Mouse (Mus musculus): ENCODE data around the gene Gpr84.
A peak's percentile ranks its signal among the peaks of the same experiment; 100 is the strongest.

Gene Gpr84

DNA sequence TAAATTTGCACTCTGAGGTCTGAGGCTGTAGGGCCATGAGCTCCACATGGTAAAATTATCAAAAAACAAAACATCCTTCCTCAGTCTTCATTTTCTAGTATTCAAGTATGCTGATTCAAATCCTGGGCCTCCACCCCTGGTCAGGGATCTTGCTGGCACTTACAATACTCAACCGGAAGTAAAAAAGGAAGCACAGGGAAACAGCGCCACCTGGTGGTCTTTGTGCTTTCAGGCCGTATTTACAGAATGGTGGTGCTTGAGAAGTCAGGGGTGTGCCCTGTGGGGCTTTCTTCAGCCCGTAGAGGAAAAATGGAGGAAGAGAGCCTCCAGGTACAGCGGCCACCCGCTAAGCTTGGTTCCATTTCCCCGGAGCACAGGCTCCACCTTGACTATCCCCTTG, 3.3 kb downstream of the Gpr84 start:
- DNase-seq (ENCODE audit: low read depth in 2 of 2, low spot score in 2 of 2) = peak; percentile 87 to 92

DNA sequence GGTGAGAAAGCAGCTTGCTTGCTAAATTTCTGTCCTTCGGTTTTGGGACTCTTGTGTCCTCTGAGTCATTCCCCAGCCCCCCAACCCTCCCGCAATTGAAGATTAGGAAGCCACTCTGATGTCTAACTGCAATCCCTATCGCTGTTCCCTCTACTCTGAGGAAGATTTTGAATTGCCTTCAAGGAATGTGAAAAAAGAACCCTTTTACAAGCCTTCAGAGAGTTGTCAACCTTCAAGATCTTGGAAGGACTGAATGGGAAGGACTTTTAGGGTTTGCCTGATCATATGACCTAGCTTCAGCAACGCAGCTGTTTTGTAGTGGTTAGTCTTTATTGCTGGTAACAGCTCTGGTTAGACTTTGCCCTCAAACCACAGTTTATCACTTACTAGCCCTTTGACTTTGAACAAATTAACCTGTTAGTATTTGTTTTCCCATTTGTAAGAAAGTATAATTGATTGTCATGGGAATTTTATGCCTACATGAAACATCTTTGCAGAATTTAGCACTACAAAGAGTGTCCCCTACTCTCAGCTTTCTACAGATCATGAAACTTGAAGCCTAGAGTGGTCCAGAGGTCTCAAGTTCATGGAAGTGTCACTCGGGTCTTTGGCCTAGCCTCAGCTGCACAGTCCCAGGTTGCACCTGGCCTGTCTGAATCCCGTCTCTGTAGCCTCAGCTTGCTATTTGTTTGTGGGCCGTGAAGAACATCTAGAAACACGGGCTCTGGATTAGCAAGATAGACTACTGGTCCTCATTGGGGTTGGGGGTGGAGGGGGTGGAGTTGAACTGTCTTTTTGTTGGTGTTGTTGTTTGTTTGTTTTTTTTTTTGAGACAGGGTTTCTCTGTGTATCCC, 4.4 kb downstream of the Gpr84 start:
- DNase-seq (ENCODE audit: low read depth in 2 of 2, low spot score in 2 of 2) = no peak

DNA sequence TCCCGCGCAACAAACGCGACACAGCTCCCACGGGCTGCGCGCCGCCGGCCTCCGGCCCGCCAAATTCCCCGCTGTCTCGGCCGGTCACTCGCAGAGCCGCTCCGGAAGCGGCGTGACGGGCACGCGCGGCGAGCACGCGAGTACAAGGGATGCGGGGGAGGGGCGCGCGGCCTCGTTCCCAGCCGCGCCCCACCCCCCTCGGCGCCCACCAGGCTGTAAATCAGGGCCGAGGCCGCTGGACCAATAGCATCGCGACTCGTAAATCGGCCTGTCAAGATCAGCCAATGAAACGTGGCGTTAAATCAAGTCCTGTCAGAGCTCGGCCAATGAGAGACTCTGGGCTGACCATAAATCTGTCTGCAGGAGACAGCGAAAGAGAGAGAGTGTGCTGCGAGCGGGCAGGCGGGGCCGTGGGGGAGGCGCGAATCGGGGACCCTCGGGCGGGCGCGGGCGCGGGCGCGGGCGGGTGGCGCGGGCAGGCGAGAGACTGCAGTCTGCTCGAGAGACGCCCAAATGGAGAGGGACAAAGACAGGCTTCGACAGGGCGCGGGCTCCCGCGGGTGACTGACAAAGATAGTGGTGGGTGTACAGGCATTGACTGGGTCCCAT, 5.2 kb downstream of the Gpr84 start:
- peak; percentile 62 to 72 for DNase-seq (ENCODE audit: low read depth in 2 of 2, low spot score in 2 of 2)

DNA sequence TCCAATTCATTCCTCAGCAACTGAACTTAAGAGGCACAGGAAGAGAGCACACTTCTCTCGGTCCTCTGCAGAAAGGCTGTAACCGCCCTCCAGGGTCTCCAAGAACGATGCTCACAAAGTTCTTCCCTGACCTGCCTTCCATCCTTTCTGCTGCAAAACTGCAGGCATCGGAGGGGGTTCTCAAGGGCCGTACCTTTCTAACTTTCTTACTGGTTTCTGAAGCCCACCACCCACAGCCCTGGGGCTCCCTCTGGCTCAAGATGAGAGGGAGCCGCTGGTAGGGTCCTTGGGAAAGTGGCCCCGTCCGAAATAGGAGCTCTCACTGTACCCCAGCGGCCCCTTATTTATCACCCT, 5.8 kb downstream of the Gpr84 start:
- no peak for DNase-seq (ENCODE audit: low read depth in 2 of 2, low spot score in 2 of 2)

DNA sequence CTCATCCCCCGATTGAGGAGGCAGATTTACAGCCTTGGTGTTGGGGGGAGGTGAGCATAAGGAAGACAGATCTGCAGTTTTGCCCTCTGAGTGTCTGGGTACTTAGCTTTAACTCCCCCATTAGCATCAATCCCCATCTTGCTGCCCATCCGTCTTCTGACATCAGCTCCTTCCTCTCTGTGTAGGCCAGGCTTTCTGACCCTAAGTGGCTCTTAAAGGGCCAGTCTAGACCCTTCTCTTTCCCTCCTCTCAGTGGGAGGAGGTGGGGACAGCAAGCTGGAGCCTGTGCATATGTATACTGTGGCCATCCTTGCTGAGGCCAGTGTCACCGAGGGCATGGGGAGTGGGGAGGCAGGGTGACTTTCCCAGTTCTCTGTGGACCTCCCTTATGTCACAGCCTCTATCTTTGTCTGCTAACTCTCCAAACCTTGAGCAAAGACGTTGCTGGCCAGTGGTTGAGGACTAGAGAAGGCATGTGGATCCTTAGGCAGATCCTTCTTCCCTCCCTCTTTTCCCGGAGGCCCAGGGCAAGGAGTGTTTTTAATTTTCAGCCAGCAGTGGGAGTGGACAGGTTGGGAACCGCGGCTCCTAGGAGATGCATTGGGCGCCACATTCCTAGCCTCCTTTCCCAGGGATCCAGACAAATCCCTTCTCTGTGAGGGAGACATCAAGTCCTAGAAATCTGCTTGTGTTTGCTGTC, 6.3 kb downstream of the Gpr84 start:
- DNase-seq (ENCODE audit: low read depth in 2 of 2, low spot score in 2 of 2) = no peak

DNA sequence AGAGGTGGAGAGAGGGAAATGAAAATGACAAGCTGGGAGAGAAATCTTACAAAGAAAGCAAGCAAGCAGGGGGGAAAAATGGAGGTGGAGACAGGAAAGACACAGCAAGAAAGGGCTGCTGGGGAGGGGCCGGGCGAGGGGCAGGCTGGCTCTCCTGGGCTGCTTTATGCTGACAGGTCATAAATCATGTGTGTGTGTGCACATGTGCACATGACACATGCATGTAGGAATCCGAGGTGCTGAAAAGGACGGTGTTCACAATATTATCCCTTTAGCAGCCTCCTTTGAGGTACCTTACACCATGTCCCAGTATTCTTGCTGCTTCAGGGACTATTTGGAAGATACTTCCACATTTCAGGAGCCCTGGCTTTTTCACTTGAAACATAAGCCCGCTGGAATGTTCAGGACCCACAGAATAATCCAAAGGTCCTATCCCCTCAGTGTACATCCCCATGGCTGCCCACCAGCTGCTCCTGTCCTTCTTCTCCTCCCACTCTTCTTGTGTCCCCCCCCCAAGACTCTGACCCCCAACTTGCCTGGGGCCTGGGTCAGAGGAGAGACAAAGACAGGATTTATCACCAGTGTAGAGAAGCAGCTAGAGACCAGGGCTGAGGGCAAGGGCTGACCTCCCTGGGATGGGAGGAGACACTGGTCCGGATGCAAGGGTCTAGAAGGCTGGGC, 7.9 kb downstream of the Gpr84 start:
- DNase-seq (ENCODE audit: low read depth in 2 of 2, low spot score in 2 of 2) = no peak

DNA sequence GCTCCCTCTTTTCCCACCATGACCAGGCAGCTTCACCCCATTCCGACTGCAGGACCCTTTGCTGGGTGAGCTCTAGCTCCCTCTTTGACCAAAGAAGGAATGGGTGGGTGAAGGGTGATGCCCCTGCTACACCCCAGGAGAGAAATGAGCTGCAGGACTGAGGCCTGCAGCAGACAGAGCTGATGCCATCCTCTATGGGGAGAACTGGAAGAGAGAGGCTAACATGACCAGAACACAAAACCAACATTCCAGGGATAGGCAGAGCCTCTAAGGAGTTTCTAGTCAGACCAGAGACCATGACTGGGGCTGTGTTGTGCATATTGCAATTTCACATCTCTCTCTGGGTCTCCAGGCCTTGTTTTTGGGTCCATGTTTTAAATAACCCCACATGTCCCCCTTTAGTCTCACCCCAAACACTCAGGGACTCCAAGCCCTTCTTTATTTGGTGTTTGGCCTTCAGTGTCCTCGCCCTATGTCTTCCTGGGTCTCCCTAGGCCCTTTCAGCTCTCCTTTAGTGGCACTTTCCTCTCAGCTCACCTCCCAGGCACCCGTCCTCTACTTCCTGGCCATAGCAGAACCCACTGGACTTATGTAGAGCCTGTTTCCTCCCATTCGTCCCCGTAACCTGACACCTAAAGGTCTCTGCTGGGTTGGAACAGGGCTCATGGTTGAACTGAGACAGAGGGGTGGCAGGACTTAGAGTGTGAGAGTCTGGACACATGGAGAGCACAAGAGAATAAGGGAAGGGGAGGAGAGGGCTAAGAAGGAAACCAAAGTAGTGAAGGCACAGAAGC, 8.7 kb downstream of the Gpr84 start:
- no peak for DNase-seq (ENCODE audit: low read depth in 2 of 2, low spot score in 2 of 2)

DNA sequence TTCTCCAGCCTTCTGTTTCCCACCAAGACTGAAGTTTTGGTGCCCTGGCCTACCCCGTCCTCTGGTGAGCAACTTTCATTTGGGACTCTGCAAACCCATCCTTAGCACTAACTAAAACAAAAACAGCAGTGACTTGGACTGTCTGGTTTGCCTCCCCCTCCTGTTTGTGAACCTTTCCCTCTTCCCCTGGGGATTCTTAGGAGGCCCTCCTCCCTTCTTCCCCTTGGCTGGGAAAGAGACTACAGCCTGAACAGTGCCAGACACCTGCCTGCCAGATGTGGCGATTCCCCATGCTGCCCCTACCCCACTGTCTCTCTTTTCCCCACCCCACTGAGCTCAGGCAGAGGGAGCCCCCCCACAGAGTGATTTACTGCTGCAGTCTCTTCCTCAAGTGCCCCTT, 9.4 kb downstream of the Gpr84 start:
- no peak for DNase-seq (ENCODE audit: low read depth in 2 of 2, low spot score in 2 of 2)

DNA sequence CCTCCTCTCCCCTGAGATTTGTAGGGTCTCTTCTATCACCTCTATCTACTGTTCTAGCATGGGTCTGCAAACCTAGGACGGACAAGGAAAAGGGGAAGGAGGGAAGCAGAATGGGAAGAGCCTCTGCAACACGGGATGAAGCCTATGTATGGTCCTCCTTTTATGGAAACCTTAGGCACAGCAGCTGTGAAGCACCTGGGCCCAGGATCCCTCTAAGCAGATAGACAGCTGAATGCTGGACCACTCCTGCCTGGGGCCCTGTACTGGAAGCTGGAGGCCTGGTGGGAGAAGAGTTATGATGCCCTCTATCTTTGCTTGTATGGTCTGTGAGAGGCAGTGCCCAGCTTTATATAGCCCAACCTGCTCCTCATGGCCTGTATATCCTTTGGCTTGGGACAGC, 9.9 kb downstream of the Gpr84 start:
- no peak for DNase-seq (ENCODE audit: low read depth in 2 of 2, low spot score in 2 of 2)

DNA sequence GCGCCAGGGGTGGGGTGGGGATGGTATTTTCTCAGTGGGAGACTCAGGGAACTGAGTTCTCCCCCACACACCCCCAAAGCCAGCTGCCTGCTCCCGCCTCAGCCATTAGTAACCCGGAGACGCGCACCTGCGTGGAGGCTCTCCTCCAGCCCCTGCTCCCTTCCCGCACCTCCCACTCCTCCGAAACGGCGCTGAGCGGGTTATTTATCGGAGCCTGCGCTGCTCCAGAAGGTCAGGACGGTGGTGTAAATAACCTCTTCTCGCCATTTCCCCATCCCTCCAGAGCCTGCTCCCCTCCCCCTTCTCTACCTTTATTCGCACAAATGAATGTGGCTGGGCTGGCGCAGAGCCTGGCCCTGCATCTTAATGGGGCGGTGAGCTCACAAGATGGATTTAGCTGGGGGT, 10.3 kb downstream of the Gpr84 start:
- DNase-seq (ENCODE audit: low read depth in 2 of 2, low spot score in 2 of 2) = no peak

DNA sequence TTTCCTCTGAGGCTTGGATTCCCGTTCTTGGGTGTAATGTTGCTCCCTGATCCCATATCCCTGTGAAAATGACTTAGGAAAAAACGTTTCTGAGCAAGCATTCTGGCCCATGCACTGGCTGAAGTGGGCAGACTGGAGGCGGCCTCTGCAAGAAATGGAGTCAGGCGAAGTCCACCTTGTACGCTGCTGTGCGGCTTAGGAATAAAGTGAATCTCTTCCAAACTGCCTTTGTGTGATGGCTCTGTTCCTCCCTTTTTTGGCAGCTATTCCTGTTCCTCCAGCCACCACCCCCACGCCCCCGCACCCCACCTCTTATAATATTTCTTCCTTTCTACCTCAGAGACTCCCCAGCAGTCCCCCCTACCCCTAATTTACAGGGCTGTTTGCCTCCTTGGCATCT, 10.8 kb downstream of the Gpr84 start:
- no peak for DNase-seq (ENCODE audit: low read depth in 2 of 2, low spot score in 2 of 2)

DNA sequence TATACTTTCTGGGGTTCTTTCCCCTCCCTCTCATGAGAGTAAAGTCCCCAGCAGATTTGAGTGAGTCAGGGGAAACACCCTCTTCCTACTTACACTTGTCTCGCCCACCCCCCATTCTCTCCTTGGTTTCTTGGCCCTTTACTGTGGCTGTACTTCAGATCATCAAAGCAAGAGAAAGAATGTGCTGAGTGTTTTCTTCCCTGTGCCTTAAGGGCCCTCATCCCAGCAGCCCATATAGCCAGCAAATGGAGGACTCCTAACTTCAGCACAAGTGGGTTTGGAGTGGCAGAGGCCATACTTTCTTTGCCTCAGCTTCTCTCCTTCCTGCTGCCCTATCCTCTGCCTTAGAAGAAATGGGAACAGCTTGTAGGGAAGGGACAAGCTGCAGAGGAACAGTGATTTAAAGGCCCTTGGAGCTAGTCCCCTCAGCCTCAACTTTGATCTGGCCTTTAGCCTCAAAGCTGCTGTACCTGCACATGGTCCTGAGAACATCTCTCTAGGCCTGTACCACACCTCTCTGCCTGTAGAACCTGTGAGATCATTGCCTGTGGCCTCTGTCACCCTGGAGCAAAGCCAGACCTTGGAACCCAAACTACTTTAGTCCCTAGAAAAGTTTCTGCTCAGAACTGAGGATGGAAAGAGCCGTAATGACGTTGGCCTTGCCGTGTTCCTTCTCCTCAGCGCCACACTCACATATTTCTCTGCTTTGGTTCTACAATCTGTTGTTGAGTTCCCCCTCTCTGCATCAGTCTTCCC, 11.4 kb downstream of the Gpr84 start:
- DNase-seq (ENCODE audit: low read depth in 2 of 2, low spot score in 2 of 2) = no peak

DNA sequence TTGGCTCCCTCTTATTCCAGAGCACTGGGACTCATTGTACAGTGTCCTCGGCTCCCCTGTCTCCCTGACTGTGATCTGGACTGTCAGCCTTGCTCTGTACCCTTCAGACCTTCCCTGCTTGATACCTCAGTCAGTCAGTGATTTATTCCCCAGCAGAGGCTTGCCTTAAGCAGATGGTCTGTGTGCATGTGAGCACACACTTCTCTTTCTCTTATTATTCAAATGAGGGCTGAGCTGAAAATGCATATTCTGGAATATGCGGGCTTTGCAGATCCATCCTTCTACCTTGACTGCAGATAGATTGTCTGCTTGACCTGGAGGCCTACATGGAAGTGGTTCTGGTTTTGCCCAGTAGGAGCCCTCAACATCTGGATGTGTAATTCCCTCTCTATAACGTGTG, 12.4 kb downstream of the Gpr84 start:
- DNase-seq (ENCODE audit: low read depth in 2 of 2, low spot score in 2 of 2) = no peak

DNA sequence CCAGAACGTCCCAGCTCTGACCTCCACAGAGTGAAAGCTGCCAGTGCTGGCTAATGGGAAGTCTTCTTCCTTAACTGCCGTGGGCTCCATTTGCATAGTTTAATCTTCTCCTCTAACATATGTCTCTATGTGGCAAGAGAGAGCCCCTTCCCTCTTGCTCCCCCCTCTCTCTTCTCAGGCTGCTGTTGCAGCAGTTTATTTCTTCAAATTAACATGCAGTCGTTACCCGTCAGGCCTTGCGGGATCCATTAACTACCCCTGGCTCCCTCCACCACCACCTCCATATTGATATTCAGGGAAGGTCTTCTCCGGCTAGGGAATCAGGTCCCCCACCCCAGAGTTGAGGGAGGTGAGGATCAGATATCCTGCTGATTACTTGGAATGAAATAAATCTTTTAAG, 13.1 kb downstream of the Gpr84 start:
- DNase-seq (ENCODE audit: low read depth in 2 of 2, low spot score in 2 of 2) = no peak

DNA sequence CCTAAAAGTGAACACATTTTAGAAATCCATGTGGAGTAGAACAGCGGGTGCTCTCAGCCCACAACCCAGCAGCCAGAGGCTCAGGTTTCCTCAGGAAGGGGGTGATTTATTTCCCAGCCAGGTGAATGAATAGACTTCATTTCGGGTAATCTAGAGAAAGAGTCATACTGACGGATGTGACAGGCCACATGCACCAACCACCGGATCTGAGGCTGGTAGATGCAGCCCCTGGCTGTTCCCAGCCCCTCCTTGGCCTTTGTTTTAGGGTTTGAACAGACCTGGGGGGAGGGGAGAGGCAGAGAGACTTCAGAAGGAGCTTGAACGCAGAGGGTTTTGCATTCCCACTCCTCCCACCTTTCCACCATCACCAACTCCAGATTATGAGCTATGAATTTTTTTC, 14.6 kb downstream of the Gpr84 start:
- no peak for DNase-seq (ENCODE audit: low read depth in 2 of 2, low spot score in 2 of 2)

DNA sequence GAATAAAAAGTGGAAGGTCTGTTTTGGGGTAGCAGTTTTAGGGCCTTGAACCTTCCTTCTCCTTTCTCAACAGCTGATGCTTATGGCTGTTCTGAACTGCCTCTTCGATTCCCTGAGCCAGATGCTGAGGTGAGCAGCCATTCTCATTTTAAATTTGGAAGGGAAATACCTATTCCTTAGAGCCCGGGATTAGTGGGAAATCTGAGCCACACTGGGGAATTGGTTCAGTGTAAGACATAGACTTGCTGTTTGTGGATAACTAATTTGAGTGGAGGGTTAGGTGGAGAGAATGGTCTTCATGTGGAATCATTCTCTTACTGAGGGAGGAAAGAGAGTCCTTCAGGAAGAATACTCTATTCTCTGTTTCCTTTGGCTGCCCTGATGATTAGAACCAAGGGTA, 15.8 kb downstream of the Gpr84 start:
- DNase-seq (ENCODE audit: low read depth in 2 of 2, low spot score in 2 of 2) = no peak

DNA sequence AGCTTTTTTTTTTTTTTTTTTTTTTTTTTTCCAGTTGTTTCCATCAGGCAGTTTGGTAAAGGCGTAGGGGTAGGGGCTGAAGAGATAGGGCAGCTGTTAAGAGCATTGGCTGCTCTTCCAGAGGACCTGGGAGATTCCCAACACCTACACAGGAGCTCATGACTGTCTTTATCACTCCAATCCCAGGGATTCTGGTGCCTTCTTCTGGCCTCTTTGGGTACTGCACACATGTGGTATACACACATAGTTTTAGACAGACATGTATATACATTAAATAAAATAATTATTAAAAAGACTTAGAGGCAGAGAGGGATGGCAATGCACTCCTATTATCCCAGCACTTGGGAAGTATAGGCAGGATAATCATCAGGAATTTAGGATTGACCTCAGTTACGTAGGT, 17.0 kb downstream of the Gpr84 start:
- DNase-seq (ENCODE audit: low read depth in 2 of 2, low spot score in 2 of 2) = no peak

DNA sequence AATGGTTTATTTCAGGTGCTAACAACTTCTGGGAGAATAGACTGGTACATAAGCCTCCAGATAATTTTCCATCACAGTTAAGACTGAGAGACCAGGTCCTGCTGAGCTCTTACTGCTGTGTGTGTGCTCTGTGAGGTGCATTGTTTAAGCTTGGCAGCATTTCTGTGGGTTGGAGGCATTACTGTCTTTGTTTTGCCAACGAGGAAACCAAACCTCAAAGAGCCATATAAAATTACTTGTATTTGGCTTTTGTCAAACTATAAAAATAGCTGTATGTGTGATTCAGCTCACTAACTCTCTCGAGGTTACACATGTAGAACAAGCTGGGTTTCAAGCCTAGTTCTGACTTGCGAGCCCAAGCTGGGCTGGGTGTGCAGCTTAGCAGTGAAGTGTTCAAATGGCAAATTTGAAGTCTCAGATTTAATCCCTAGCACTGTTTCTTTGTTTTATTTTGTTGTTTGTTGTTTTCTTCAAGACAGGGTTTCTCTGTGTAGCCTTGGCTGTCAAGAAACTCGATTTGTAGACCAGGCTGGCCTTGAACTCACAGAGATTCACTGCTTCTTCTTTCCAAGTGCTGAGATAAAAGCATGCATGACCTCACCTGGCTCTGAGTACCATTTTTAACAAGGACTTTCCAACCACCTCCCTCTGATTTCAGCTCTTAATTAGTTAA, 17.6 kb downstream of the Gpr84 start:
- no peak for DNase-seq (ENCODE audit: low read depth in 2 of 2, low spot score in 2 of 2)

DNA sequence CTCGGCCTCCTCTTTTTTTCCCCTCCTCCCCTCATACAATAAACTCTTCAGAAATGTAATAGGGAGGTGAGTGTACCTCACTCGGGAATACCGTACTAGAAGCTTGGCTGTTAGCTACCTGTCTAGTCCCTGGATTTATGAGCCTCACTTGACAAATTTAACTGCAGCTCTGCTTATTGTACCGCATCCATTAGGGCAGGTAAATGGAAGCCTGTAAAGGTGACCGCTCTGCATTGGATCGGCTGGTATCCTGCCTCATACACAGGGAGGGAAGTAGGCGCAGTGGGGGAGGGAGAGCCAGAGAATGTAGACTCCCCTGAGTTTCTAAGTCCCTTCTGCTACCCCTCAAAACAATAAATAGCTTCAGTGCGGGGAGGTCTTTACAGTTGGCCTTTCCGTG, 19.6 kb downstream of the Gpr84 start:
- no peak for DNase-seq (ENCODE audit: low read depth in 2 of 2, low spot score in 2 of 2)

DNA sequence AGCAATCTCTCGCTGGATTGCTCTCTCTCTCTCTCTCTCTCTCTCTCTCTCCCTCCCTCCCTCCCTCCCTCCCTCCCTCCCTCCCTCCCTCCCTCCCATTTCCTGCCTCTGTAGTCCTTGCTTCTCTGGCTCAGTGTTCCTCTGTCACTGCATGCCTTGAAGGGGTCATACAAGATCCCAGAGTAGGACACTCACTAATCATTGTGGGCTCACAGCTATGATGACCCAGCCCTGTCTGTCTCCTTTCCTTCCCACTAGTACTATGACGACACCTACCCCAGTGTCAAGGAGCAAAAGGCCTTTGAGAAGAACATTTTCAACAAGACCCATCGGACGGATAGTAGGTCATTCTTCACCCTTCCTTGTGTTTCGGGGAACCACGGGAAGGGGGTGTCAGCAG, 20.0 kb downstream of the Gpr84 start:
- no peak for DNase-seq (ENCODE audit: low read depth in 2 of 2, low spot score in 2 of 2)

Data from CD8-positive naive resting alpha-beta T cell, adult 2 months (primary cell).